Comparison of ENCODE assay signal across 27 mouse cellular contexts in the genomic region with DNA sequence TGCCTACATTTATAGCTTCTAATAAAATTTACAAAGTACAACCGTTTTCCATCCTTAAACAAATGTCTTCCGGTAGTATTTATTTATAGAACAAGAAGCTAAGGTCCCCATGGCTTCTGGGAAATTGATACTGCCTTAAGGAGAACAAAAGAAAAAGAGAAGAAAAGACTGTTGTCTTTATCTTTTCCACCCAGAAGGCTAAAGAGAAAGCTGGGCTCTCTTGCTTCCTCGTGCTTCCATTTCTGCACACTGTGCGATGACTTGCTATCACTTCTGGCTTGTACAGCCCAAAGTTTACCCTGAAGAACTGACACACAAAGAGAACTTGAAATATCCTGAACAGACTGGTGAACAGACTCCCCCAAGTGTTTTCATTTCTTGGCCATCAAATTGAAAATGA.
DNase-seq lines count a peak whose midpoint lies in the region; ATAC-seq and TF ChIP-seq lines count a peak whose summit lies in the region.
"Had no signal": no experiment of that assay in that cellular context is flagged by ENCODE, and none has a peak within 500 bp of the region (broad histone marks: within the 10 kb centered on the region; RNA-seq: fewer than 3 reads in every experiment).

No protein-coding gene starts in this region.

- DNase-seq in G1E (ENCODE audit: low spot score) (no peak), liver (peak; percentile 13)
- DNase-seq in c-Kit-positive CD71-negative TER-119-negative erythroid progenitor cells, embryonic 14.5 days (ENCODE audit: low read depth) = peak; percentile 6
- no peak for DNase-seq in kidney, postnatal 36 days
- DNase-seq in urinary bladder, adult 18-20 months (ENCODE audit: low spot score in 2 of 2) = no peak
- DNase-seq: adrenal gland, postnatal 10 days; cerebellum, adult 11 months; cerebellum, adult 9-11 months; gastrocnemius, postnatal 14 days; heart, adult 18-20 months; heart, postnatal 14 days; kidney, adult 11 months; lung, adult 18-20 months; lung, postnatal 14 days; right cerebral cortex, adult 18-20 months; right cerebral cortex, postnatal 4 days; thymus, postnatal 25 days had no signal

- H3K36me3 ChIP-seq in G1E (replicated peaks) = no peaks in the 10 kb centered on the region
- H3K36me3 ChIP-seq in liver, embryonic 16.5 days (ENCODE audit: control insufficient read depth, insufficient read depth) = no peaks in the 10 kb centered on the region
- no peaks in the 10 kb centered on the region for H3K36me3 ChIP-seq in hindbrain, embryonic 12.5 days
- H3K36me3 ChIP-seq: embryonic facial prominence, embryonic 12.5 days; heart, embryonic 13.5 days; hindbrain, embryonic 13.5 days had no signal

- no peak overlapping the region for H3K4me3 ChIP-seq in G1E (ENCODE audit: low read depth, low read length)
- H3K4me3 ChIP-seq in liver, embryonic 16.5 days (ENCODE audit: low read depth, low read length) = no peak overlapping the region
- H3K4me3 ChIP-seq in hindbrain, embryonic 12.5 days = no peak overlapping the region
- H3K4me3 ChIP-seq: embryonic facial prominence, embryonic 12.5 days; erythroblast, embryonic 14.5 days; forebrain, embryonic 13.5 days; heart, embryonic 13.5 days; hindbrain, embryonic 13.5 days had no signal

- no peak for TF ChIP-seq CTCF in G1E (IDR thresholded peaks at IDR 0.05; ENCODE audit: low read depth, low read length)

- H3K4me1 ChIP-seq in G1E (ENCODE audit: insufficient read depth, low read depth, low read length) = no peaks in the 10 kb centered on the region
- H3K4me1 ChIP-seq in liver, embryonic 16.5 days (ENCODE audit: control insufficient read depth, low read depth, low read length) = no peaks in the 10 kb centered on the region
- no peaks in the 10 kb centered on the region for H3K4me1 ChIP-seq in hindbrain, embryonic 12.5 days
- H3K4me1 ChIP-seq: embryonic facial prominence, embryonic 12.5 days; forebrain, embryonic 13.5 days; heart, embryonic 13.5 days; hindbrain, embryonic 13.5 days had no signal

- H3K27ac ChIP-seq in liver, embryonic 16.5 days (ENCODE audit: low read length) = no peak overlapping the region
- no peak overlapping the region for H3K27ac ChIP-seq in hindbrain, embryonic 12.5 days
- H3K27ac ChIP-seq: embryonic facial prominence, embryonic 12.5 days; forebrain, embryonic 13.5 days; heart, embryonic 13.5 days; hindbrain, embryonic 13.5 days had no signal

- H3K4me2 ChIP-seq in liver, embryonic 16.5 days (ENCODE audit: low read depth, low read length) = no peak overlapping the region; the same call in 1 of the 2 replicates
- H3K4me2 ChIP-seq in hindbrain, embryonic 12.5 days (replicated peaks) = no peak overlapping the region
- H3K4me2 ChIP-seq: embryonic facial prominence, embryonic 12.5 days; forebrain, embryonic 13.5 days; heart, embryonic 13.5 days; hindbrain, embryonic 13.5 days; midbrain, embryonic 11.5 days had no signal

- 13% methylated on average over 4 of the region's 4 CpGs for WGBS in liver, embryonic 16.5 days (ENCODE audit: insufficient replicate concordance)
- 76% methylated on average over 4 of the region's 4 CpGs for WGBS in hindbrain, embryonic 12.5 days

- no peak overlapping the region for H3K9ac ChIP-seq in liver, embryonic 16.5 days (ENCODE audit: low read depth, low read length)
- H3K9ac ChIP-seq in hindbrain, embryonic 12.5 days = no peak overlapping the region
- H3K9ac ChIP-seq: embryonic facial prominence, embryonic 12.5 days; forebrain, embryonic 13.5 days; heart, embryonic 13.5 days; hindbrain, embryonic 13.5 days had no signal

- no peaks in the 10 kb centered on the region for H3K9me3 ChIP-seq in G1E (replicated peaks)
- no peaks in the 10 kb centered on the region for H3K9me3 ChIP-seq in liver, embryonic 16.5 days (replicated peaks; ENCODE audit: control insufficient read depth, low read length)
- H3K9me3 ChIP-seq in hindbrain, embryonic 12.5 days (replicated peaks) = no peaks in the 10 kb centered on the region
- H3K9me3 ChIP-seq: embryonic facial prominence, embryonic 12.5 days; forebrain, embryonic 13.5 days; heart, embryonic 13.5 days; hindbrain, embryonic 13.5 days had no signal

- peak; percentile 66 for ATAC-seq in G1E (ENCODE audit: extremely low read depth, insufficient number of reproducible peaks, low FRiP score, poor library complexity, severe bottlenecking)
- ATAC-seq in liver, embryonic 16.5 days (ENCODE audit: low read depth) = peak; percentile 53; the same call in 1 of the 2 replicates
- ATAC-seq in granulocyte monocyte progenitor cell, adult 5-6 weeks (replicated peaks; ENCODE audit: poor library complexity, severe bottlenecking) = no peak
- no peak for ATAC-seq in hindbrain, embryonic 12.5 days (ENCODE audit: low FRiP score)
- ATAC-seq: activated CD4-positive, CD25-positive, alpha-beta regulatory T cell, adult 4 months; forebrain, embryonic 13.5 days had no signal

- no peaks in the 10 kb centered on the region for H3K27me3 ChIP-seq in G1E (ENCODE audit: insufficient read depth, low read length)
- no peaks in the 10 kb centered on the region for H3K27me3 ChIP-seq in liver, embryonic 16.5 days (ENCODE audit: control insufficient read depth, insufficient read depth, low read depth, low read length)
- H3K27me3 ChIP-seq in hindbrain, embryonic 12.5 days = no peaks in the 10 kb centered on the region
- H3K27me3 ChIP-seq: embryonic facial prominence, embryonic 12.5 days; forebrain, embryonic 13.5 days; heart, embryonic 13.5 days; hindbrain, embryonic 13.5 days had no signal

Comparison
In these comparisons a context has a peak if more than half of its experiments do, and no peak if none do; other contexts are left out.
1. ATAC-seq: peak in G1E (single experiment) and liver, embryonic 16.5 days (single experiment); none in granulocyte monocyte progenitor cell, adult 5-6 weeks (single experiment) and hindbrain, embryonic 12.5 days (single experiment).
2. DNase-seq: peak in c-Kit-positive CD71-negative TER-119-negative erythroid progenitor cells, embryonic 14.5 days (single experiment) and liver (single experiment); none in G1E (single experiment), kidney, postnatal 36 days (0 of 2) and urinary bladder, adult 18-20 months (0 of 2).